Comparison of ENCODE assay signal across 9 mouse cellular contexts in the genomic region with DNA sequence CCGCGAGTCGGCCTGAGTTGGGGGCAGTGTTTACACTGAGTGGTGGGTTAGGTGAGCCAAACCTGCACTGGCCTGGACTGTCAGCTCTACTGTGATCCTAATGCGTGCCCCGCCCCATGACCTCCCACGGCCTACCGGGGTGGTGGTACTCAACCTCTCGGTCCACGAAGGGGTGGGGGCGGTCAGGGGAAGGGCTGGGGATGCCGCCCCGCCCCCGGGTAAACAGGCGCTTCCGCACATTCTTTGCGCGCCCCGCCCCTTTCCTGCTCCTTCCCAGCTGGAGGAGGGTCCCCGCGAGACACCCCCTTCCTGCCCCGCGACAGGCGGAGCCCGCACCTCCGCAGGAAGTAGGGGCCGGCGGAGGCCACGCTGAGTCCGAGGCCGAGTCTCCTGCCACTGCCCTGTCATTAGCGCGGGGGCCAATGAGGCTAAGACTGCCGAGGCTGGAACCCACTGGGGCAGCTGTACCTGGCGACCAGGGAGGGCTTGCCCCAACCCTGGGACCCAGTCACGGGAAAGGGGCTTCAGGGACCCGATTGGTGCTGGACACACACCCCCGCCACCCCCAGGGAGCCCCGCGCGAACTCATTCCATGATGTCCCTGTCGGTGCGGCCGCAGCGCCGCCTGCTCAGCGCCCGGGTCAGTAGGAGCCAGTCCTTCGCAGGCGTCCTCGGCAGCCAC. TPM values are rescaled to one million over a fixed set of nuclear protein-coding genes. Genes with fewer than 3 reads are reported as not detected.
DNase-seq lines count a peak whose midpoint lies in the region; ATAC-seq and TF ChIP-seq lines count a peak whose summit lies in the region.
"Had no signal": no experiment of that assay in that cellular context is flagged by ENCODE, and none has a peak within 500 bp of the region (broad histone marks: within the 10 kb centered on the region; RNA-seq: fewer than 3 reads in every experiment).

No protein-coding gene starts in this region.

- H3K27ac ChIP-seq in left cerebral cortex, adult 2 months, result peak overlapping the region; percentile 67
- no peak overlapping the region for H3K27ac ChIP-seq in embryonic facial prominence, embryonic 14.5 days (replicated peaks; ENCODE audit: low read depth, low read length)
- 0 out of 2 replicates have a peak overlapping the region, but pooled peaks have one; percentile 54 for H3K27ac ChIP-seq in heart, embryonic 15.5 days
- no peak overlapping the region for H3K27ac ChIP-seq in kidney, embryonic 16.5 days (ENCODE audit: low read length)
- no peak overlapping the region for H3K27ac ChIP-seq in spleen, adult 2 months (ENCODE audit: insufficient read depth, low read length)

- peaks cover 6% of the 10 kb centered on the region for H3K4me1 ChIP-seq in embryonic facial prominence, embryonic 14.5 days (ENCODE audit: control insufficient read depth, insufficient read depth, low read length)
- peaks cover 33% of the 10 kb centered on the region for H3K4me1 ChIP-seq in heart, embryonic 15.5 days (replicated peaks)
- peaks cover 24% of the 10 kb centered on the region for H3K4me1 ChIP-seq in kidney, embryonic 16.5 days (ENCODE audit: insufficient read depth, low read length)
- H3K4me1 ChIP-seq in spleen, adult 2 months (ENCODE audit: control insufficient read depth, insufficient read depth, insufficient read length), result peaks cover 11% of the 10 kb centered on the region

- no peak for TF ChIP-seq CTCF in left cerebral cortex, adult 2 months (IDR thresholded peaks at IDR 0.05)
- TF ChIP-seq CTCF in spleen, adult 2 months (IDR thresholded peaks at IDR 0.05; ENCODE audit: extremely low read depth, insufficient read depth, insufficient read length, insufficient replicate concordance), result no peak

- H3K36me3 ChIP-seq in embryonic facial prominence, embryonic 14.5 days (ENCODE audit: control insufficient read depth, insufficient read depth, low read length), result peaks cover 41% of the 10 kb centered on the region
- peaks cover 42% of the 10 kb centered on the region for H3K36me3 ChIP-seq in heart, embryonic 15.5 days
- peaks cover 38% of the 10 kb centered on the region for H3K36me3 ChIP-seq in kidney, embryonic 16.5 days (ENCODE audit: insufficient read depth, low read length)
- peaks cover 28% of the 10 kb centered on the region for H3K36me3 ChIP-seq in spleen, adult 2 months (ENCODE audit: control insufficient read depth, insufficient read depth, low read length)

- ATAC-seq in embryonic facial prominence, embryonic 14.5 days (ENCODE audit: low read depth), result peak; percentile 55
- ATAC-seq in heart, embryonic 15.5 days (replicated peaks; ENCODE audit: insufficient number of reproducible peaks, insufficient read depth, low FRiP score, low read depth), result peak; percentile 77
- peak; percentile 80 for ATAC-seq in kidney, embryonic 16.5 days (ENCODE audit: low FRiP score, low TSS enrichment)

- TF ChIP-seq POLR2A in spleen, adult 2 months (IDR thresholded peaks at IDR 0.05; ENCODE audit: low read depth, low read length), result no peak

- peak overlapping the region; percentile 65 for H3K9ac ChIP-seq in embryonic facial prominence, embryonic 14.5 days (ENCODE audit: low read depth, low read length)
- H3K9ac ChIP-seq in heart, embryonic 15.5 days, result peak overlapping the region; percentile 52
- peak overlapping the region; percentile 67 for H3K9ac ChIP-seq in kidney, embryonic 16.5 days (replicated peaks; ENCODE audit: low read length)

- intact Hi-C loops in left cerebral cortex, adult 2 months (cut with DNase I), result no loop called here
- intact Hi-C loops in left cerebral cortex, postnatal 36 days (cut with DNase I), result no loop called here

- H3K27me3 ChIP-seq in embryonic facial prominence, embryonic 14.5 days (replicated peaks; ENCODE audit: control insufficient read depth, insufficient read depth, low read length), result peaks cover 14% of the 10 kb centered on the region; the same call in 1 of the 2 replicates
- no peaks in the 10 kb centered on the region for H3K27me3 ChIP-seq in heart, embryonic 15.5 days
- no peaks in the 10 kb centered on the region for H3K27me3 ChIP-seq in kidney, embryonic 16.5 days (ENCODE audit: insufficient read depth, low read length)
- no peaks in the 10 kb centered on the region for H3K27me3 ChIP-seq in spleen, adult 2 months (ENCODE audit: control insufficient read depth, insufficient read depth, low read length)

- DNase-seq in left cerebral cortex, adult 2 months (ENCODE audit: extremely low spot score in 1 of 2, low spot score in 2 of 2), result no peak
- DNase-seq in left cerebral cortex, postnatal 36 days (ENCODE audit: low spot score in 2 of 2), result no peak
- DNase-seq in embryonic facial prominence, embryonic 14.5 days (ENCODE audit: low spot score), result peak; percentile 74
- peak; percentile 91 for DNase-seq in lung, postnatal 14 days
- DNase-seq in spleen, adult 2 months (ENCODE audit: low read depth in 1 of 2, low spot score in 2 of 2), result peak in 1 of 2 experiments; percentile 68
- no peak for DNase-seq in left cerebral cortex, adult 18-20 months (ENCODE audit: low spot score in 2 of 2)

- whole genome bisulfite sequencing in embryonic facial prominence, embryonic 14.5 days, result 5% methylated on average over 28 of the region's 50 CpGs
- 3% methylated on average over 50 of the region's 50 CpGs for WGBS in heart, embryonic 15.5 days
- under 1% methylated on average over 50 of the region's 50 CpGs for WGBS in kidney, embryonic 16.5 days
- 23% methylated on average over 50 of the region's 50 CpGs for WGBS in spleen, adult 2 months

- no peaks in the 10 kb centered on the region for H3K9me3 ChIP-seq in embryonic facial prominence, embryonic 14.5 days (ENCODE audit: control insufficient read depth, low read length)
- no peaks in the 10 kb centered on the region for H3K9me3 ChIP-seq in heart, embryonic 15.5 days (replicated peaks)
- H3K9me3 ChIP-seq in kidney, embryonic 16.5 days (ENCODE audit: low read length), result no peaks in the 10 kb centered on the region

- H3K4me2 ChIP-seq in embryonic facial prominence, embryonic 14.5 days (ENCODE audit: low read depth, low read length), result peak overlapping the region; percentile 98
- H3K4me2 ChIP-seq in heart, embryonic 15.5 days, result peak overlapping the region; percentile 81
- H3K4me2 ChIP-seq in kidney, embryonic 16.5 days (replicated peaks; ENCODE audit: low read depth, low read length), result peak overlapping the region; percentile 88

- peak overlapping the region; percentile 30 for H3K4me3 ChIP-seq in left cerebral cortex, adult 2 months
- peak overlapping the region; percentile 51 for H3K4me3 ChIP-seq in embryonic facial prominence, embryonic 14.5 days (ENCODE audit: low read depth, low read length)
- peak overlapping the region; percentile 61 for H3K4me3 ChIP-seq in heart, embryonic 15.5 days
- peak overlapping the region; percentile 57 for H3K4me3 ChIP-seq in kidney, embryonic 16.5 days (ENCODE audit: low read length)
- H3K4me3 ChIP-seq in spleen, adult 2 months (ENCODE audit: extremely low read depth, insufficient read depth, insufficient read length), result peak overlapping the region; percentile 62

RNA-seq across cellular contexts. Expression of a gene that starts 8.9 kb away (rescaled TPM):
- total RNA-seq in left cerebral cortex, adult 2 months (2021), result 10 to 100 TPM; 81.0 to 91.4 TPM
- 10 to 100 TPM; 70.3 to 89.3 TPM for total RNA-seq in left cerebral cortex, postnatal 36 days (2021)
- 22.4 and 23.6 TPM in 2 replicates for polyA plus RNA-seq in embryonic facial prominence, embryonic 14.5 days (2014; fragmentation: Nextera tagmentation; extraction: Ambion mirVana)
- polyA plus RNA-seq in heart, embryonic 15.5 days (2015; fragmentation: Nextera tagmentation; extraction: Ambion mirVana), result 27.9 and 36.5 TPM in 2 replicates
- polyA plus RNA-seq in kidney, embryonic 16.5 days (2015; fragmentation: Nextera tagmentation; extraction: Ambion mirVana), result 44.5 and 46.3 TPM in 2 replicates
- polyA plus RNA-seq in spleen, adult 2 months (2012; rRNA removed), result 25.6 and 26.5 TPM in 2 replicates
- total RNA-seq in left cerebral cortex, adult 18-20 months (2021), result 10 to 100 TPM; 70.6 to 84.6 TPM

RNA-seq across cellular contexts. Expression of a gene that starts 22.4 kb away (rescaled TPM):
- 10 to 100 TPM; 67.4 to 70.2 TPM for total RNA-seq in left cerebral cortex, adult 2 months (2021)
- 10 to 100 TPM; 61.2 to 77.2 TPM for total RNA-seq in left cerebral cortex, postnatal 36 days (2021)
- 80.9 and 82.5 TPM in 2 replicates for polyA plus RNA-seq in embryonic facial prominence, embryonic 14.5 days (2014; fragmentation: Nextera tagmentation; extraction: Ambion mirVana)
- 64.5 and 77.1 TPM in 2 replicates for polyA plus RNA-seq in heart, embryonic 15.5 days (2015; fragmentation: Nextera tagmentation; extraction: Ambion mirVana)
- 117 and 134 TPM in 2 replicates for polyA plus RNA-seq in kidney, embryonic 16.5 days (2015; fragmentation: Nextera tagmentation; extraction: Ambion mirVana)
- 22.1 and 24.5 TPM in 2 replicates for polyA plus RNA-seq in spleen, adult 2 months (2012; rRNA removed)
- total RNA-seq in left cerebral cortex, adult 18-20 months (2021), result 10 to 100 TPM; 68.0 to 68.4 TPM

RNA-seq across cellular contexts. Expression of a gene that starts 23.2 kb away (rescaled TPM):
- total RNA-seq in left cerebral cortex, adult 2 months (2021), result not detected
- total RNA-seq in left cerebral cortex, postnatal 36 days (2021), result not detected
- 1.7 and 1.9 TPM in 2 replicates for polyA plus RNA-seq in embryonic facial prominence, embryonic 14.5 days (2014; fragmentation: Nextera tagmentation; extraction: Ambion mirVana)
- polyA plus RNA-seq in heart, embryonic 15.5 days (2015; fragmentation: Nextera tagmentation; extraction: Ambion mirVana), result 0.24 and 0.29 TPM in 2 replicates
- 0.84 and 1.2 TPM in 2 replicates for polyA plus RNA-seq in kidney, embryonic 16.5 days (2015; fragmentation: Nextera tagmentation; extraction: Ambion mirVana)
- 0.14 TPM in 1 of 2 replicates, not detected in the other for polyA plus RNA-seq in spleen, adult 2 months (2012; rRNA removed)
- not detected for total RNA-seq in left cerebral cortex, adult 18-20 months (2021)
- total RNA-seq: MEL had no signal

RNA-seq across cellular contexts. Expression of a gene that starts 48.1 kb away (rescaled TPM):
- 100 to 1,000 TPM; 288 to 319 TPM for total RNA-seq in left cerebral cortex, adult 2 months (2021)
- total RNA-seq in left cerebral cortex, postnatal 36 days (2021), result 100 to 1,000 TPM; 305 to 349 TPM
- polyA plus RNA-seq in embryonic facial prominence, embryonic 14.5 days (2014; fragmentation: Nextera tagmentation; extraction: Ambion mirVana), result 92.7 and 102 TPM in 2 replicates
- polyA plus RNA-seq in heart, embryonic 15.5 days (2015; fragmentation: Nextera tagmentation; extraction: Ambion mirVana), result 50.0 and 63.3 TPM in 2 replicates
- 106 and 111 TPM in 2 replicates for polyA plus RNA-seq in kidney, embryonic 16.5 days (2015; fragmentation: Nextera tagmentation; extraction: Ambion mirVana)
- polyA plus RNA-seq in spleen, adult 2 months (2012; rRNA removed), result 68.3 and 72.0 TPM in 2 replicates
- 100 to 1,000 TPM; 306 to 326 TPM for total RNA-seq in left cerebral cortex, adult 18-20 months (2021)

Comparison
In these comparisons a context has a peak if more than half of its experiments do, and no peak if none do; other contexts are left out.
1. DNase-seq: peak in embryonic facial prominence, embryonic 14.5 days (single experiment) and lung, postnatal 14 days (single experiment); none in left cerebral cortex, adult 2 months (0 of 2), left cerebral cortex, postnatal 36 days (0 of 2) and left cerebral cortex, adult 18-20 months (0 of 2).
2. H3K27ac ChIP-seq: peak in left cerebral cortex, adult 2 months (single experiment) and heart, embryonic 15.5 days (single experiment); none in embryonic facial prominence, embryonic 14.5 days (single experiment), kidney, embryonic 16.5 days (single experiment) and spleen, adult 2 months (single experiment).
3. Peak in every context shown above with its lines, with median percentiles within 50 percentile points of each other: H3K4me3 ChIP-seq, ATAC-seq, H3K4me2 ChIP-seq and H3K9ac ChIP-seq.